Mouse (Mus musculus): ENCODE data around the gene Svop. TPM values are rescaled to one million over a fixed set of nuclear protein-coding genes. Genes with fewer than 3 reads are reported as not detected.

The Svop gene
- total RNA-seq (2021) (1 to 10 TPM; 1.6 to 4.0 TPM), polyA plus RNA-seq (2012; rRNA removed) (1.5 and 1.9 TPM in 2 replicates)
- long read RNA-seq, partial matches to known transcripts = 0 of 1 reads
- long read RNA-seq, other reads (novel, unspliced or antisense) = 1 of 1 reads

GRCm38 (mm10) chr5:114091057-114091807 is at the start of gene Svop:
Svop (minus strand) TSS chr5:114091570.
- DNase-seq = peak; percentile 82

- DNase-seq = peak; percentile 92
Measured at GRCm38 (mm10) chr5:114139175-114139574, 47.8 kb upstream of the Svop start.

- peak; percentile 50 for DNase-seq
Measured at GRCm38 (mm10) chr5:114138277-114139164, 47.2 kb upstream of the Svop start.

- DNase-seq = no peak
Measured at GRCm38 (mm10) chr5:114137481-114138276, 46.3 kb upstream of the Svop start.

- no peak for DNase-seq
Measured at GRCm38 (mm10) chr5:114135516-114135915, 44.1 kb upstream of the Svop start.

- DNase-seq = peak; percentile 83
Measured at GRCm38 (mm10) chr5:114134091-114134534, 42.7 kb upstream of the Svop start.

- no peak for DNase-seq
Measured at GRCm38 (mm10) chr5:114132841-114133240, 41.5 kb upstream of the Svop start.

GRCm38 (mm10) chr5:114131521-114131840 is 40.1 kb upstream of the Svop start:
- DNase-seq = peak; percentile 73

GRCm38 (mm10) chr5:114130698-114131520 is 39.5 kb upstream of the Svop start:
- DNase-seq = peak; percentile 96

GRCm38 (mm10) chr5:114130211-114130605 is 38.8 kb upstream of the Svop start, which contains the start of gene Ung:
Ung (plus strand) TSS chr5:114130386.
- no peak for DNase-seq

- DNase-seq = no peak
Measured at GRCm38 (mm10) chr5:114129550-114130210, 38.3 kb upstream of the Svop start.

GRCm38 (mm10) chr5:114127374-114128349 is 36.3 kb upstream of the Svop start, which contains the start of gene Alkbh2:
Alkbh2 (minus strand) TSS chr5:114128218.
- DNase-seq = peak; percentile 88

GRCm38 (mm10) chr5:114126499-114127244 is 35.3 kb upstream of the Svop start:
- no peak for DNase-seq

- DNase-seq = no peak
Measured at GRCm38 (mm10) chr5:114126008-114126407, 34.6 kb upstream of the Svop start.

GRCm38 (mm10) chr5:114119806-114120205 is 28.4 kb upstream of the Svop start:
- DNase-seq = no peak

- no peak for DNase-seq
Measured at GRCm38 (mm10) chr5:114116586-114116985, 25.2 kb upstream of the Svop start.

GRCm38 (mm10) chr5:114115030-114115429 is 23.7 kb upstream of the Svop start:
- no peak for DNase-seq

GRCm38 (mm10) chr5:114113334-114113733 is 22.0 kb upstream of the Svop start:
- DNase-seq = no peak

Measured in adrenal gland, adult 2 months (tissue).